Mouse (Mus musculus): ENCODE results near the gene Gramd1a. TPM values are rescaled to one million over a fixed set of nuclear protein-coding genes. Genes with fewer than 3 reads are reported as not detected.

Gene Gramd1a
- total RNA-seq, 1 experiment from 2014 or later = 187 TPM

Other genes starting within 250 kb of the Gramd1a start
- gene Mag, start 241.0 kb downstream of the Gramd1a start, total RNA-seq (2017) = 0.49 and 0.70 TPM in 2 replicates
- not detected in 2 replicates for gene Hamp2, start 231.2 kb downstream of the Gramd1a start, total RNA-seq (2017)
- not detected in 2 replicates for gene Hamp, start 211.9 kb downstream of the Gramd1a start, total RNA-seq (2017)
- 178 and 186 TPM in 2 replicates for gene Usf2, start 199.1 kb downstream of the Gramd1a start, total RNA-seq (2017)
- 1.4 and 1.5 TPM in 2 replicates for gene Lsr, start 182.4 kb downstream of the Gramd1a start, total RNA-seq (2017)
- 0.86 and 1.4 TPM in 2 replicates for gene Fam187b, start 182.1 kb downstream of the Gramd1a start, total RNA-seq (2017)
- gene Fxyd5, start 113.4 kb downstream of the Gramd1a start, total RNA-seq (2017) = 1,836 and 1,901 TPM in 2 replicates
- gene Fxyd7, start 104.4 kb downstream of the Gramd1a start, total RNA-seq (2017) = 0.86 and 2.0 TPM in 2 replicates
- gene Fxyd1, start 98.7 kb downstream of the Gramd1a start, total RNA-seq (2017) = not detected in 2 replicates
- gene Lgi4, start 96.6 kb downstream of the Gramd1a start, total RNA-seq (2017) = 0.12 and 1.1 TPM in 2 replicates
- gene Fxyd3, start 79.2 kb downstream of the Gramd1a start, total RNA-seq (2017) = not detected in 2 replicates
- gene Hpn, start 40.6 kb downstream of the Gramd1a start, total RNA-seq (2017) = 1.2 TPM in 1 of 2 replicates, not detected in the other
- gene Scn1b, start 28.9 kb downstream of the Gramd1a start, total RNA-seq (2017) = 2.0 TPM in 1 of 2 replicates, not detected in the other
- not detected in 2 replicates for gene Scgb2b2, start 134.6 kb upstream of the Gramd1a start, total RNA-seq (2017)
- not detected in 2 replicates for gene Scgb1b2, start 135.9 kb upstream of the Gramd1a start, total RNA-seq (2017)
- gene Scgb2b3, start 206.2 kb upstream of the Gramd1a start, total RNA-seq (2017) = not detected in 2 replicates
- not detected in 2 replicates for gene Scgb1b3, start 219.7 kb upstream of the Gramd1a start, total RNA-seq (2017)